Mouse (Mus musculus): ENCODE data around the gene AC129217.1. TPM values are rescaled to one million over a fixed set of nuclear protein-coding genes. Genes with fewer than 3 reads are reported as not detected.

The AC129217.1 gene
- polyA plus RNA-seq (2015; fragmentation: Nextera tagmentation; extraction: Ambion mirVana), result not detected in 2 replicates

GRCm38 (mm10) chr19:8829660-8830059 is at the start of gene AC129217.1:
Gene AC129217.1 (plus strand): TSS chr19:8829773.
- Histone ChIP-seq H3K4me1 (replicated peaks) (peaks cover 5% of the 10 kb centered on the region; the same call in 1 of the 2 replicates), H3K4me2 (0 out of 2 replicates have a peak within 1 kb of the TSS, but pooled peaks have one; percentile 10), H3K9me3 (replicated peaks) (no peaks in the 10 kb centered on the region), H3K27me3 (no peaks in the 10 kb centered on the region), H3K27ac (replicated peaks) (peak within 1 kb of the TSS; percentile 35; the same call in 1 of the 2 replicates), H3K9ac (no peak within 1 kb of the TSS), H3K36me3 (replicated peaks) (peaks cover 100% of the 10 kb centered on the region), H3K4me3 (replicated peaks) (no peak within 1 kb of the TSS)
- WGBS (ENCODE audit: insufficient replicate concordance), result 59% methylated on average over 8 of the region's 8 CpGs
- no peak for ATAC-seq (ENCODE audit: insufficient read depth)

- peak within 1 kb of the TSS; percentile 89 for H3K4me3 ChIP-seq (replicated peaks)
- H3K36me3 ChIP-seq (replicated peaks), result peaks cover 32% of the 10 kb centered on the region
- H3K9ac ChIP-seq, result peak within 1 kb of the TSS; percentile 82
- H3K4me1 ChIP-seq (replicated peaks), result peaks cover 24% of the 10 kb centered on the region
- no peaks in the 10 kb centered on the region for H3K9me3 ChIP-seq (replicated peaks)
- ATAC-seq (ENCODE audit: insufficient read depth), result peak; percentile 99
- WGBS (ENCODE audit: insufficient replicate concordance), result under 1% methylated on average over 32 of the region's 32 CpGs
- no peaks in the 10 kb centered on the region for H3K27me3 ChIP-seq
- peak within 1 kb of the TSS; percentile 89 for H3K27ac ChIP-seq (replicated peaks)
- H3K4me2 ChIP-seq, result peak within 1 kb of the TSS; percentile 86
Observed at GRCm38 (mm10) chr19:8786008-8786781, 43.4 kb upstream of the AC129217.1 start, which contains the start of gene Taf6l. Gene Taf6l (minus strand): TSS chr19:8786417.

- WGBS (ENCODE audit: insufficient replicate concordance), result 48% methylated on average over 3 of the region's 3 CpGs
- Histone ChIP-seq H3K4me3 (replicated peaks) (no peak overlapping the region), H3K9ac (no peak overlapping the region), H3K27me3 (no peaks in the 10 kb centered on the region), H3K9me3 (replicated peaks) (no peaks in the 10 kb centered on the region), H3K27ac (replicated peaks) (no peak overlapping the region), H3K4me1 (replicated peaks) (peaks cover 24% of the 10 kb centered on the region), H3K4me2 (no peak overlapping the region), H3K36me3 (replicated peaks) (peaks cover 22% of the 10 kb centered on the region)
- ATAC-seq (ENCODE audit: insufficient read depth), result no peak
Observed at GRCm38 (mm10) chr19:8788521-8788920, 41.1 kb upstream of the AC129217.1 start.

- Histone ChIP-seq H3K4me1 (replicated peaks) (peaks cover 24% of the 10 kb centered on the region), H3K27me3 (no peaks in the 10 kb centered on the region), H3K27ac (replicated peaks) (no peak overlapping the region), H3K4me3 (replicated peaks) (no peak overlapping the region), H3K9me3 (replicated peaks) (no peaks in the 10 kb centered on the region), H3K9ac (no peak overlapping the region), H3K4me2 (no peak overlapping the region), H3K36me3 (replicated peaks) (peaks cover 25% of the 10 kb centered on the region)
- WGBS (ENCODE audit: insufficient replicate concordance), result 75% methylated on average over 1 of the region's 1 CpGs
- no peak for ATAC-seq (ENCODE audit: insufficient read depth)
Observed at GRCm38 (mm10) chr19:8789171-8789570, 40.4 kb upstream of the AC129217.1 start.

GRCm38 (mm10) chr19:8790171-8790570 is 39.4 kb upstream of the AC129217.1 start:
- ATAC-seq (ENCODE audit: insufficient read depth), result no peak
- H3K4me3 ChIP-seq (replicated peaks), result no peak overlapping the region
- H3K27ac ChIP-seq (replicated peaks), result no peak overlapping the region
- WGBS (ENCODE audit: insufficient replicate concordance), result 64% methylated on average over 7 of the region's 7 CpGs
- no peak overlapping the region for H3K9ac ChIP-seq
- H3K4me1 ChIP-seq (replicated peaks), result peaks cover 15% of the 10 kb centered on the region
- no peaks in the 10 kb centered on the region for H3K27me3 ChIP-seq
- H3K4me2 ChIP-seq, result no peak overlapping the region
- peaks cover 35% of the 10 kb centered on the region for H3K36me3 ChIP-seq (replicated peaks)
- no peaks in the 10 kb centered on the region for H3K9me3 ChIP-seq (replicated peaks)

GRCm38 (mm10) chr19:8798264-8798946 is 31.2 kb upstream of the AC129217.1 start, which contains the start of gene Polr2g:
Gene Polr2g (minus strand): TSS chr19:8798577.
- Histone ChIP-seq H3K4me2 (peak within 1 kb of the TSS; percentile 79), H3K9me3 (replicated peaks) (no peaks in the 10 kb centered on the region), H3K4me1 (replicated peaks) (peaks cover 52% of the 10 kb centered on the region), H3K9ac (peak within 1 kb of the TSS; percentile 72), H3K27ac (replicated peaks) (peak within 1 kb of the TSS; percentile 73), H3K4me3 (replicated peaks) (peak within 1 kb of the TSS; percentile 74), H3K36me3 (replicated peaks) (peaks cover 30% of the 10 kb centered on the region), H3K27me3 (no peaks in the 10 kb centered on the region)
- WGBS (ENCODE audit: insufficient replicate concordance), result under 1% methylated on average over 25 of the region's 25 CpGs
- ATAC-seq (ENCODE audit: insufficient read depth), result peak; percentile 53

- peak overlapping the region; percentile 74 for H3K4me3 ChIP-seq (replicated peaks)
- H3K9me3 ChIP-seq (replicated peaks), result no peaks in the 10 kb centered on the region
- H3K27ac ChIP-seq (replicated peaks), result no peak overlapping the region; the same call in 1 of the 2 replicates
- peaks cover 25% of the 10 kb centered on the region for H3K36me3 ChIP-seq (replicated peaks)
- H3K4me2 ChIP-seq, result peak overlapping the region; percentile 79
- H3K4me1 ChIP-seq (replicated peaks), result peaks cover 57% of the 10 kb centered on the region
- H3K27me3 ChIP-seq, result no peaks in the 10 kb centered on the region
- no peak for ATAC-seq (ENCODE audit: insufficient read depth)
- no peak overlapping the region for H3K9ac ChIP-seq
Observed at GRCm38 (mm10) chr19:8798947-8799315, 30.6 kb upstream of the AC129217.1 start.

GRCm38 (mm10) chr19:8802130-8802821 is 27.3 kb upstream of the AC129217.1 start, which contains the start of gene Zbtb3:
Gene Zbtb3 (plus strand): TSS chr19:8802555.
- under 1% methylated on average over 30 of the region's 30 CpGs for WGBS (ENCODE audit: insufficient replicate concordance)

GRCm38 (mm10) chr19:8803204-8803780 is 26.3 kb upstream of the AC129217.1 start:
- Histone ChIP-seq H3K4me3 (replicated peaks) (peak overlapping the region; percentile 73; the same call in 1 of the 2 replicates), H3K27me3 (no peaks in the 10 kb centered on the region), H3K9me3 (replicated peaks) (no peaks in the 10 kb centered on the region), H3K4me2 (peak overlapping the region; percentile 81), H3K36me3 (replicated peaks) (peaks cover 38% of the 10 kb centered on the region), H3K27ac (replicated peaks) (peak overlapping the region; percentile 76), H3K4me1 (replicated peaks) (peaks cover 43% of the 10 kb centered on the region), H3K9ac (no peak overlapping the region)
- 70% methylated on average over 9 of the region's 9 CpGs for WGBS (ENCODE audit: insufficient replicate concordance)
- ATAC-seq (ENCODE audit: insufficient read depth), result no peak

More at GRCm38 (mm10) chr19:8802130-8802821, 27.3 kb upstream of the AC129217.1 start, which contains the start of gene Zbtb3:
- Histone ChIP-seq H3K4me3 (replicated peaks) (peak within 1 kb of the TSS; percentile 73), H3K9me3 (replicated peaks) (no peaks in the 10 kb centered on the region), H3K27ac (replicated peaks) (peak within 1 kb of the TSS; percentile 80), H3K9ac (peak within 1 kb of the TSS; percentile 63), H3K36me3 (replicated peaks) (peaks cover 28% of the 10 kb centered on the region), H3K27me3 (no peaks in the 10 kb centered on the region), H3K4me2 (peak within 1 kb of the TSS; percentile 81), H3K4me1 (replicated peaks) (peaks cover 53% of the 10 kb centered on the region)
- ATAC-seq (ENCODE audit: insufficient read depth), result peak; percentile 96

- ATAC-seq (ENCODE audit: insufficient read depth), result no peak
- Histone ChIP-seq H3K36me3 (replicated peaks) (peaks cover 43% of the 10 kb centered on the region), H3K4me3 (replicated peaks) (no peak overlapping the region), H3K9ac (no peak overlapping the region), H3K4me1 (replicated peaks) (peaks cover 35% of the 10 kb centered on the region), H3K4me2 (no peak overlapping the region), H3K27ac (replicated peaks) (0 out of 2 replicates have a peak overlapping the region, but pooled peaks have one; percentile 76), H3K9me3 (replicated peaks) (no peaks in the 10 kb centered on the region), H3K27me3 (no peaks in the 10 kb centered on the region)
- 66% methylated on average over 11 of the region's 11 CpGs for WGBS (ENCODE audit: insufficient replicate concordance)
Observed at GRCm38 (mm10) chr19:8803879-8804660, 25.5 kb upstream of the AC129217.1 start.
